Mouse (Mus musculus) megakaryocyte-erythroid progenitor cell, adult 5-6 weeks (primary cell): ENCODE results near the gene Amz2. TPM values are rescaled to one million over a fixed set of nuclear protein-coding genes. Genes with fewer than 3 reads are reported as not detected.
A peak's percentile ranks its signal among the peaks of the same experiment; 100 is the strongest.

Source experiments
- ATAC-seq: replicated peaks from 2 replicates; pipeline ENCODE4 v1.8.0; 2016; ENCODE audit warnings: mild to moderate bottlenecking, inconsistent platforms; ENCODE audit not compliant: severe bottlenecking, poor library complexity, low FRiP score, low TSS enrichment
- total RNA-seq, 2 experiments: library from RNA; stranded (forward) in 1 of 2; stranded (reverse) in 1 of 2; fragments of 200-1000, 215-1000 nt in 1 of 2; fragments of >200 nt in 1 of 2; fragmentation: Nextera tagmentation in 1 of 2; gene quantifications; 2 replicates each; pipeline ENCODE4 v1.2.3; 2014 to 2017

Amz2 gene
- total RNA-seq, 2 experiments from 2014 or later: 50.3 to 79.1 TPM

- no peak for ATAC-seq
Observed at GRCm38 (mm10) chr11:109485398-109486045, 59.8 kb downstream of the Amz2 start.

- no peak for ATAC-seq
Observed at GRCm38 (mm10) chr11:109487111-109487510, 61.4 kb downstream of the Amz2 start.

- no peak for ATAC-seq
Observed at GRCm38 (mm10) chr11:109487991-109488684, 62.4 kb downstream of the Amz2 start.

GRCm38 (mm10) chr11:109489763-109490162 lies 64.0 kb downstream of the Amz2 start:
- no peak for ATAC-seq

GRCm38 (mm10) chr11:109491844-109492243 lies 66.1 kb downstream of the Amz2 start:
- ATAC-seq: no peak

- peak; percentile 57 for ATAC-seq
Observed at GRCm38 (mm10) chr11:109492847-109493464, 67.2 kb downstream of the Amz2 start.

GRCm38 (mm10) chr11:109494890-109495770 lies 69.4 kb downstream of the Amz2 start:
- ATAC-seq: no peak

- ATAC-seq: 0 out of 2 replicates have a peak, but pooled peaks have one; percentile 22
Observed at GRCm38 (mm10) chr11:109495771-109496474, 70.2 kb downstream of the Amz2 start.

- no peak for ATAC-seq
Observed at GRCm38 (mm10) chr11:109496475-109496993, 70.8 kb downstream of the Amz2 start.

GRCm38 (mm10) chr11:109496996-109497714 lies 71.4 kb downstream of the Amz2 start:
- no peak for ATAC-seq

- ATAC-seq: no peak
Observed at GRCm38 (mm10) chr11:109497990-109498389, 72.2 kb downstream of the Amz2 start.

GRCm38 (mm10) chr11:109500206-109500605 lies 74.5 kb downstream of the Amz2 start:
- ATAC-seq: no peak

Other genes with a start within 250 kb of the Amz2 start
- 0.24 TPM in 1 of 2 replicates, not detected in the other for gene Rgs9, start 127.8 kb upstream of the Amz2 start, total RNA-seq (2014; fragmentation: Nextera tagmentation)
- gene Rgs9, start 127.8 kb upstream of the Amz2 start, total RNA-seq (2017): not detected in 2 replicates
- gene Gna13, start 63.1 kb upstream of the Amz2 start, total RNA-seq (2014; fragmentation: Nextera tagmentation): 34.0 and 40.6 TPM in 2 replicates
- 36.7 and 37.1 TPM in 2 replicates for gene Gna13, start 63.1 kb upstream of the Amz2 start, total RNA-seq (2017)
- 0.12 TPM in 1 of 2 replicates, not detected in the other for gene 9930022D16Rik, start 12.0 kb upstream of the Amz2 start, total RNA-seq (2014; fragmentation: Nextera tagmentation)
- 1.2 TPM in 1 of 2 replicates, not detected in the other for gene 9930022D16Rik, start 12.0 kb upstream of the Amz2 start, total RNA-seq (2017)
- gene Arsg, start 47.4 kb downstream of the Amz2 start, total RNA-seq (2014; fragmentation: Nextera tagmentation): 7.3 and 9.3 TPM in 2 replicates
- gene Arsg, start 47.4 kb downstream of the Amz2 start, total RNA-seq (2017): 4.1 and 4.7 TPM in 2 replicates
- 40.6 and 46.9 TPM in 2 replicates for gene Slc16a6, start 47.7 kb downstream of the Amz2 start, total RNA-seq (2014; fragmentation: Nextera tagmentation)
- 16.5 and 20.6 TPM in 2 replicates for gene Slc16a6, start 47.7 kb downstream of the Amz2 start, total RNA-seq (2017)
- gene Wipi1, start 186.0 kb downstream of the Amz2 start, total RNA-seq (2014; fragmentation: Nextera tagmentation): 21.2 and 30.6 TPM in 2 replicates
- 5.9 and 9.0 TPM in 2 replicates for gene Wipi1, start 186.0 kb downstream of the Amz2 start, total RNA-seq (2017)
- gene Prkar1a, start 223.5 kb downstream of the Amz2 start, total RNA-seq (2014; fragmentation: Nextera tagmentation): 93.1 and 106 TPM in 2 replicates
- 72.0 and 76.5 TPM in 2 replicates for gene Prkar1a, start 223.5 kb downstream of the Amz2 start, total RNA-seq (2017)